ENCODE assay signal across 19 mouse cellular contexts in the genomic region with DNA sequence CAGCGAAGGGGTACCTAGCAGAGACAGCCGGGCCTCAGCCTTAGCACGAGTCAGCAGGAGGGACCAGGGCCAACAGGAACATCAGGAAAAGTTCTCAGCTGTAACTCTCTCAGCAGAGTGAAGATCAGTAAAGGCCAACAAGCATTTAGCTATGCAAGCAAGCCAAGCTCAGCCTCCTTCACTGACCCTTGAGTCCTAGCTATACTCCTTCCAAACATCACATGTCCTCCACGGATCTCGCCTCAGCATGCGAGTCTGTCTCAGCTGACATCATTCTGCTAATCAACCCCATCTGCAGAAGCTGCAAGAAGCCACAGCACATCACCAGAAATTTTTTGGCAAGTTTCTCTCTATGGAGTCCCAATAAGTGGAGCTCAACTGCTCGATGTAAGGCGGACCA. TPM values are rescaled to one million over a fixed set of nuclear protein-coding genes. Genes with fewer than 3 reads are reported as not detected.
"Had no signal": no experiment of that assay in that cellular context is flagged by ENCODE, and none has a peak within 500 bp of the region (broad histone marks: within the 10 kb centered on the region; RNA-seq: fewer than 3 reads in every experiment).

No protein-coding gene starts in this region.

- H3K4me3 ChIP-seq: lung, embryonic 15.5 days; megakaryocyte, embryonic 14.5 days; midbrain, embryonic 13.5 days; midbrain, embryonic 15.5 days; neural tube, embryonic 12.5 days had no signal

- DNase-seq: liver, postnatal 0 days; lung, adult 2 months; lung, postnatal 14 days; lung, postnatal 36 days; right cerebral cortex, postnatal 14 days; spleen, adult 18-20 months; thymus, adult 2 months; thymus, postnatal 25 days; thymus, postnatal 4 days had no signal

- H3K27ac ChIP-seq: lung, embryonic 15.5 days; macrophage; midbrain, embryonic 13.5 days; midbrain, embryonic 15.5 days; neural tube, embryonic 12.5 days had no signal

RNA-seq across cellular contexts. Expression of a gene that starts 16.0 kb away (rescaled TPM):
- total RNA-seq: megakaryocyte progenitor cell, adult 5-6 weeks; midbrain, postnatal 0 days; monocyte, adult 5-6 weeks; neutrophil, adult 5-6 weeks had no signal

RNA-seq across cellular contexts. Expression of a gene that starts 27.6 kb away (rescaled TPM):
- total RNA-seq: megakaryocyte progenitor cell, adult 5-6 weeks; monocyte, adult 5-6 weeks; neutrophil, adult 5-6 weeks had no signal

RNA-seq across cellular contexts. Expression of a gene that starts 51.0 kb away (rescaled TPM):
- total RNA-seq: megakaryocyte progenitor cell, adult 5-6 weeks; monocyte, adult 5-6 weeks; neutrophil, adult 5-6 weeks had no signal
